Mouse (Mus musculus) A20 (cell line): ENCODE measurements around the gene Zbtb12.
"Not testable (repeated sequence)": the region's sequence is repeated elsewhere in the genome, so short reads cannot be mapped to it uniquely, and the experiment has no call there.

Experiments used
- DNase-seq: peaks from one replicate; pipeline ENCODE4 v3.0.0-alpha.2; 2011; ENCODE audit warnings: low read depth, low spot score

Zbtb12 gene

GRCm38 (mm10) chr17:34879336-34879879, at the start of gene Zbtb12:
Gene Zbtb12 (plus strand): TSS chr17:34879483.
- peak; percentile 32 for DNase-seq

GRCm38 (mm10) chr17:34830776-34831175, 48.5 kb upstream of the Zbtb12 start:
- DNase-seq: not testable (repeated sequence)

GRCm38 (mm10) chr17:34836155-34836855, 43.0 kb upstream of the Zbtb12 start:
- no peak for DNase-seq

- DNase-seq: peak; percentile 97
Observed at GRCm38 (mm10) chr17:34836856-34837221, 42.4 kb upstream of the Zbtb12 start, which contains the start of the genes Stk19 and Dxo. Gene Stk19 (minus strand): TSS chr17:34836945. Gene Dxo (plus strand): TSS chr17:34837019.

- no peak for DNase-seq
Observed at GRCm38 (mm10) chr17:34837464-34838324, 41.6 kb upstream of the Zbtb12 start.

GRCm38 (mm10) chr17:34838785-34839184, 40.5 kb upstream of the Zbtb12 start:
- DNase-seq: no peak

GRCm38 (mm10) chr17:34840736-34841307, 38.5 kb upstream of the Zbtb12 start:
- DNase-seq: no peak

- no peak for DNase-seq
Observed at GRCm38 (mm10) chr17:34844884-34845283, 34.4 kb upstream of the Zbtb12 start.

- DNase-seq: no peak
Observed at GRCm38 (mm10) chr17:34847192-34847591, 32.1 kb upstream of the Zbtb12 start.

- no peak for DNase-seq
Observed at GRCm38 (mm10) chr17:34847615-34848014, 31.7 kb upstream of the Zbtb12 start.

GRCm38 (mm10) chr17:34849722-34850516, 29.4 kb upstream of the Zbtb12 start, which contains the start of the genes Skiv2l and Nelfe:
Gene Skiv2l (minus strand): TSS chr17:34850210.
Gene Nelfe (plus strand): TSS chr17:34850391.
- DNase-seq: peak; percentile 99

- peak; percentile 61 for DNase-seq
Observed at GRCm38 (mm10) chr17:34850517-34851125, 28.7 kb upstream of the Zbtb12 start.

GRCm38 (mm10) chr17:34853511-34853910, 25.8 kb upstream of the Zbtb12 start:
- DNase-seq: no peak

GRCm38 (mm10) chr17:34854761-34855160, 24.5 kb upstream of the Zbtb12 start:
- no peak for DNase-seq

GRCm38 (mm10) chr17:34855825-34856224, 23.5 kb upstream of the Zbtb12 start:
- DNase-seq: peak; percentile 57

GRCm38 (mm10) chr17:34858670-34859069, 20.6 kb upstream of the Zbtb12 start:
- DNase-seq: no peak

GRCm38 (mm10) chr17:34860514-34860913, 18.8 kb upstream of the Zbtb12 start:
- DNase-seq: no peak

GRCm38 (mm10) chr17:34861704-34862415, 17.4 kb upstream of the Zbtb12 start:
- DNase-seq: no peak

- DNase-seq: no peak
Observed at GRCm38 (mm10) chr17:34862416-34863081, 16.7 kb upstream of the Zbtb12 start, which contains the start of gene Cfb. Gene Cfb (minus strand): TSS chr17:34862518.
